Mouse (Mus musculus) bone marrow macrophage, adult 2 months (primary cell): ENCODE measurements around the gene Entpd1.

Source experiments
- CTCF ChIP-seq: IDR thresholded peaks from 2 replicates; pipeline ENCODE4 v1.5.1; 2012; ENCODE audit warnings: low read depth, mild to moderate bottlenecking, low read length, moderate library complexity
- POLR2A ChIP-seq: IDR thresholded peaks from 2 replicates; pipeline ENCODE4 v1.6.1; 2012; ENCODE audit warnings: mild to moderate bottlenecking, low read depth, low read length, borderline replicate concordance

DNA sequence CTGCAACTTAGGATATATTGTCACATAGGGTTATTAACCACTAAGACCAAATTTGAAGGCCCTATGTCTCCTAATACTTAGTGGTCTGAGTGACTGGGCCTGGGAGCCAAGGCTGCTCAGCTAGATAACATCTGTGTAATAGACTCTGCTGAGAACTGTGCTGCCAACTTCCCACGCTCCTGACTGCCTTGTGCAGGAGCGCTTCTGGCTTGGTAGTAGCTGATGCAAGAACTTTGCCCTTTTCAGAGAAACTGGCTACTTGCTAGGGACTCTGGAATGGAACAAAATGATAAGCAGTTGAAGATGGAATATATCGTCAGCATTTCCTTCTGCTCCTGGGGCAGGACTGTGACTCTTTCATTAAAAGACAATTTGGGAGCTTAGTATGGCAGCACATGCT, 16.9 kb upstream of the Entpd1 start:
- TF ChIP-seq POLR2A (no peak), CTCF (no peak)
